Mouse (Mus musculus) hindbrain, embryonic 10.5 days (tissue): ENCODE results near the gene Slc35b3. TPM values are rescaled to one million over a fixed set of nuclear protein-coding genes. Genes with fewer than 3 reads are reported as not detected.

Experiments used
- DNase-seq: peaks from one replicate; pipeline ENCODE4 v3.0.0-alpha.2; 2017; ENCODE audit warnings: low spot score
- H3K27ac ChIP-seq: fragments of 300-500 bp; sonication (generic); 2 replicates; pipeline ENCODE4 v1.5.1; 2016; ENCODE audit warnings: mild to moderate bottlenecking, moderate library complexity
- H3K27me3 ChIP-seq: fragments of 300-500 bp; sonication (generic); 2 replicates; pipeline ENCODE4 v1.6.1; 2016; ENCODE audit warnings: mild to moderate bottlenecking; ENCODE audit not compliant: poor library complexity, insufficient read depth, severe bottlenecking
- H3K36me3 ChIP-seq: fragments of 300-500 bp; sonication (generic); 2 replicates; pipeline ENCODE4 v1.6.1; 2016; ENCODE audit warnings: mild to moderate bottlenecking, moderate library complexity
- H3K4me1 ChIP-seq: fragments of 300-500 bp; sonication (generic); replicated peaks from 2 replicates; pipeline ENCODE4 v1.6.1; 2016; ENCODE audit warnings: mild to moderate bottlenecking
- H3K4me3 ChIP-seq: fragments of 300-500 bp; sonication (generic); 2 replicates; pipeline ENCODE4 v1.5.1; 2016; ENCODE audit warnings: mild to moderate bottlenecking, moderate library complexity
- H3K9me3 ChIP-seq: fragments of 300-500 bp; sonication (generic); 2 replicates; pipeline ENCODE4 v1.6.1; 2016; ENCODE audit warnings: mild to moderate bottlenecking, moderate library complexity
- WGBS: fragments of 180-500 bp; shearing (Covaris S2); methylation state at CpG from one replicate; pipeline ENCODE4 v1.1.7; 2016; 5-methylcytosine and 5-hydroxymethylcytosine counted together
- polyA plus RNA-seq: library from polyadenylated mRNA; unstranded; fragments of >200 nt; fragmentation: Nextera tagmentation; extraction: Ambion mirVana; gene quantifications from 2 replicates; pipeline ENCODE4 v1.2.1, GENCODE M21; 2016

Gene Slc35b3
- polyA plus RNA-seq, 1 experiment from 2014 or later: 26.8 TPM

DNA sequence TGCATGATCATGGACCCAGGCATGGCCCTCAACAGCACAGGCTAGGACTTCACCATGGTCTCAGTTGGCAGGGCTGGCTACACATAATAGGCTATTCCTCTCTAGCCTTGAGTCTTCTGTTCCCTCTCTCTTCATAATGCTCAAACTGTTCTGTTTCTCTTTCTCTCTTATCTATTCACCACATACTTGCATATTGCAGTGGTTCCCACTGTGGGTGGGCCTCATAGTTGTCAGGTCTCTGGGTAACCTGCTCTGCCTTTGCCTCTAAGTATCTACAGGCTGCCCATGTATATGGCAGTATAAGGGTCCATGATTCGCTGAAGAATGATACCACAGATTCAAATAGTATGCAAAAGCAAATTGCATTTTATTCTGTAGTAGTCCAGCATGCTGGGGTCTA is 6.8 kb upstream of the Slc35b3 start:
- H3K27ac ChIP-seq: no peak overlapping the region
- H3K4me1 ChIP-seq: 0 out of 2 replicates have a peak, but pooled peaks cover 2% of the 10 kb centered on the region
- 0 out of 2 replicates have a peak, but pooled peaks cover 4% of the 10 kb centered on the region for H3K9me3 ChIP-seq
- no peaks in the 10 kb centered on the region for H3K36me3 ChIP-seq
- no peak overlapping the region for H3K4me3 ChIP-seq
- WGBS: 80% methylated on average over 1 of the region's 1 CpGs
- no peak for DNase-seq
- no peaks in the 10 kb centered on the region for H3K27me3 ChIP-seq

GRCm38 (mm10) chr13:38966922-38967448 is 6.3 kb upstream of the Slc35b3 start:
- H3K4me1 ChIP-seq: no peaks in the 10 kb centered on the region
- WGBS: 86% methylated on average over 2 of the region's 2 CpGs
- no peak for DNase-seq
- H3K4me3 ChIP-seq: no peak overlapping the region
- no peaks in the 10 kb centered on the region for H3K36me3 ChIP-seq
- H3K9me3 ChIP-seq: 0 out of 2 replicates have a peak, but pooled peaks cover 4% of the 10 kb centered on the region
- no peak overlapping the region for H3K27ac ChIP-seq
- H3K27me3 ChIP-seq: no peaks in the 10 kb centered on the region

GRCm38 (mm10) chr13:38962771-38963170 is 2.1 kb upstream of the Slc35b3 start:
- Histone ChIP-seq H3K36me3 (no peaks in the 10 kb centered on the region), H3K9me3 (no peaks in the 10 kb centered on the region), H3K4me3 (no peak overlapping the region), H3K27ac (no peak overlapping the region), H3K4me1 (peaks cover 16% of the 10 kb centered on the region), H3K27me3 (no peaks in the 10 kb centered on the region)
- no peak for DNase-seq
- WGBS: 58% methylated on average over 2 of the region's 2 CpGs

DNA sequence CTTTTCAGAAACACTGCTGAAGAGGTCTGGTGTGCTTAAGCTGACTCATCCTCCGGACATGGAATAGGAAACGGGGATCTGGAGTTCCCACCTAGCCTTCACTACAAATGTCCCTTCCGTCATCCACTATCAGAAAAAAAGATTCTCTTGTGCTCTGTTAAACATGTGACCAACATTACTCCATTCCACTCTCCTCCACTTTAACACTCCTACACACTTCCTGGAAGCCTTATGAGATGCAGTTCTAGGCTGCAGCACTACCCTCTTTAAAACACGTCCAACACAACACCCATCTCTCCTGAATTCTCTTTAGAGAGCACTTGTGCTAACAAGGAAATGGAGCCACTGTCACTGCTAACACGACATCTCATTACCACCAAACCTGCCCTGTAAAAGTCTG is 2.6 kb downstream of the Slc35b3 start:
- H3K9me3 ChIP-seq: no peaks in the 10 kb centered on the region
- DNase-seq: no peak
- WGBS: 84% methylated on average over 5 of the region's 5 CpGs
- H3K4me3 ChIP-seq: no peak overlapping the region
- H3K27ac ChIP-seq: no peak overlapping the region
- no peaks in the 10 kb centered on the region for H3K27me3 ChIP-seq
- peaks cover 20% of the 10 kb centered on the region for H3K36me3 ChIP-seq
- peaks cover 16% of the 10 kb centered on the region for H3K4me1 ChIP-seq

- Histone ChIP-seq H3K36me3 (peaks cover 65% of the 10 kb centered on the region), H3K4me1 (no peaks in the 10 kb centered on the region), H3K27me3 (no peaks in the 10 kb centered on the region), H3K27ac (no peak overlapping the region), H3K9me3 (no peaks in the 10 kb centered on the region), H3K4me3 (no peak overlapping the region)
- no peak for DNase-seq
- WGBS: 82% methylated on average over 3 of the region's 3 CpGs
Observed at GRCm38 (mm10) chr13:38946296-38947012, 14.2 kb downstream of the Slc35b3 start.

- Histone ChIP-seq H3K4me1 (no peaks in the 10 kb centered on the region), H3K27me3 (no peaks in the 10 kb centered on the region), H3K27ac (no peak overlapping the region), H3K9me3 (no peaks in the 10 kb centered on the region), H3K36me3 (peaks cover 65% of the 10 kb centered on the region), H3K4me3 (no peak overlapping the region)
- DNase-seq: no peak
- WGBS: 84% methylated on average over 1 of the region's 1 CpGs
Observed at GRCm38 (mm10) chr13:38945767-38946166, 14.9 kb downstream of the Slc35b3 start.

GRCm38 (mm10) chr13:38944951-38945350 is 15.7 kb downstream of the Slc35b3 start:
- WGBS: 90% methylated on average over 6 of the region's 6 CpGs
- Histone ChIP-seq H3K36me3 (peaks cover 64% of the 10 kb centered on the region), H3K27me3 (no peaks in the 10 kb centered on the region), H3K9me3 (no peaks in the 10 kb centered on the region), H3K27ac (no peak overlapping the region), H3K4me3 (no peak overlapping the region), H3K4me1 (no peaks in the 10 kb centered on the region)
- DNase-seq: no peak

DNA sequence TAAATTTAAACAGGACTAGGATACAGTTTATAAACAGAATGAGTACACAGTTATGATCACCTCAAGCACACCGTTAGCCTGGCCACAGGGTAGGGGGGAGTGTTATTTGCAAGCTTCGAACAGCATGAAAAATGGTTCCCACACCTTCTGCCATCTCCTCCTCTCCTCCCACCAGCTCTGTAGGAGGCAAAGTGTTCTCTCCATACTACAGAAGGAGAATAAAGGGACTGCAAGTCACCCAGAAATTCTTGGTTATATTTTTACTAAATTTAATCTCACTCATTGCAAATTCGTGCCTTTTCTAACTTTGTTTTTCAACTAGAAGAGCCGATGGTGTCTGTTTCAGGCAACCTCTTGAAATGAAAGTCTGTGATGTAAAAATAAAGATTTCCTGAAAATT is 18.9 kb downstream of the Slc35b3 start:
- 94% methylated on average over 4 of the region's 4 CpGs for WGBS
- no peak overlapping the region for H3K27ac ChIP-seq
- no peak for DNase-seq
- H3K27me3 ChIP-seq: no peaks in the 10 kb centered on the region
- H3K9me3 ChIP-seq: no peaks in the 10 kb centered on the region
- no peak overlapping the region for H3K4me3 ChIP-seq
- peaks cover 77% of the 10 kb centered on the region for H3K36me3 ChIP-seq
- H3K4me1 ChIP-seq: no peaks in the 10 kb centered on the region

DNA sequence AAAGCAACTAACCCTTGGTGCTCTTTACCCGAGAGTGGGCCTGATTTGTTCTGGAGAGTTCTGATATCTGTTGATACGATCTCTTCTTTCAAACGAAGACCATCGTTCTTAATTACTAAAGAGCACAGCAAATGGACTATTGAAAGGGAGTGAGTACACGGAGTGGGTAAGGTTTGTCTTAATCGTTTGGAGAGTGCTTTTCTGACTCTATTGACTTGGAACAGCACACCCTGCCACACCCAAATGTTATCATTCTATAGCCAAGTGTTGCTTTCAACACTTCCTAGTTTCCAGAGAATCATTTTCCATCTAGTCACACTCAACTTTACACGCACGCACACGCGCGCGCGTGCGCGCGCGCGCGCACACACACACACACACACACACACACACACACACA is 19.4 kb downstream of the Slc35b3 start:
- H3K4me1 ChIP-seq: no peaks in the 10 kb centered on the region
- H3K27ac ChIP-seq: no peak overlapping the region
- H3K36me3 ChIP-seq: peaks cover 81% of the 10 kb centered on the region
- no peak overlapping the region for H3K4me3 ChIP-seq
- no peaks in the 10 kb centered on the region for H3K27me3 ChIP-seq
- no peak for DNase-seq
- 98% methylated on average over 19 of the region's 19 CpGs for WGBS
- no peaks in the 10 kb centered on the region for H3K9me3 ChIP-seq

GRCm38 (mm10) chr13:38938433-38938832 is 22.2 kb downstream of the Slc35b3 start:
- H3K36me3 ChIP-seq: peaks cover 88% of the 10 kb centered on the region

DNA sequence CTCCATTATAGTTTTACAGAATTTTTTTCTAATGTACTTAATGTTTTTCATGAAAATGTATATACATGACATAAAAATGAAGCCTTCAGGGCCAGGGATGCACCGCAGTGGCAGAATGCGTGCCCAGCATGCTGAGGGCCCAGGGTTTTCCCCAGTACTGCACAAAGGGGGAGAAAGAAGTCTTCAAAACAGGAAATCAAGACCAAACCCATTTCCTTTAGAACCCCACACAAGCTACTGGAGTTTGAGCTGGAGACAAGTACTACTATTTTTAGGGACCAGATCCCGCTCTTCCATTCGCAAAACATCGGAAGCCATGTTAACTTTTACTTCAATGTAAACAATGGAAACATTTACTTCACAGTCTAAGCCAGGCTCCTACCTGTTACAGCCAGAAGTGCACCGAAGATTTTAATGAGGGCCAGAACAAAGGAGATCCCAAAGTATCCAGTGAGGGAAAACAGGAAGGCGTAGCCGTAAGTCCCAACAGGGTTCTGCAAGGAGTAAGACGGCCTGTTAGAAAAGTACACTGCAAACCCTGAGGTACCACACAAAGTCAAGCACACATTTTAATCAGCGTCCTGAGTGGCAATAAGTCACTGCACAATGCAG is 23.7 kb downstream of the Slc35b3 start:
- DNase-seq: no peak
- Histone ChIP-seq H3K27ac (no peak overlapping the region), H3K27me3 (no peaks in the 10 kb centered on the region), H3K4me1 (no peaks in the 10 kb centered on the region), H3K9me3 (no peaks in the 10 kb centered on the region), H3K36me3 (peaks cover 88% of the 10 kb centered on the region), H3K4me3 (no peak overlapping the region)
- WGBS: 94% methylated on average over 10 of the region's 10 CpGs

More at GRCm38 (mm10) chr13:38938433-38938832, 22.2 kb downstream of the Slc35b3 start:
- no peak for DNase-seq
- Histone ChIP-seq H3K4me3 (no peak overlapping the region), H3K4me1 (no peaks in the 10 kb centered on the region), H3K27ac (no peak overlapping the region), H3K27me3 (no peaks in the 10 kb centered on the region), H3K9me3 (no peaks in the 10 kb centered on the region)
- WGBS: 91% methylated on average over 2 of the region's 2 CpGs

GRCm38 (mm10) chr13:38935856-38936446 is 24.7 kb downstream of the Slc35b3 start:
- no peak for DNase-seq
- Histone ChIP-seq H3K27me3 (no peaks in the 10 kb centered on the region), H3K9me3 (no peaks in the 10 kb centered on the region), H3K36me3 (peaks cover 87% of the 10 kb centered on the region), H3K27ac (no peak overlapping the region), H3K4me3 (no peak overlapping the region), H3K4me1 (no peaks in the 10 kb centered on the region)
- WGBS: 93% methylated on average over 10 of the region's 10 CpGs
